Mouse (Mus musculus) ZHBTc4 (cell line): ENCODE data around the gene Tuba1b.
A peak's percentile ranks its signal among the peaks of the same experiment; 100 is the strongest.

ENCODE experiments used
- DNase-seq: peaks from one replicate; pipeline ENCODE4 v3.0.0-alpha.2; 2011; ENCODE audit warnings: low read depth, low spot score

The Tuba1b gene

DNA sequence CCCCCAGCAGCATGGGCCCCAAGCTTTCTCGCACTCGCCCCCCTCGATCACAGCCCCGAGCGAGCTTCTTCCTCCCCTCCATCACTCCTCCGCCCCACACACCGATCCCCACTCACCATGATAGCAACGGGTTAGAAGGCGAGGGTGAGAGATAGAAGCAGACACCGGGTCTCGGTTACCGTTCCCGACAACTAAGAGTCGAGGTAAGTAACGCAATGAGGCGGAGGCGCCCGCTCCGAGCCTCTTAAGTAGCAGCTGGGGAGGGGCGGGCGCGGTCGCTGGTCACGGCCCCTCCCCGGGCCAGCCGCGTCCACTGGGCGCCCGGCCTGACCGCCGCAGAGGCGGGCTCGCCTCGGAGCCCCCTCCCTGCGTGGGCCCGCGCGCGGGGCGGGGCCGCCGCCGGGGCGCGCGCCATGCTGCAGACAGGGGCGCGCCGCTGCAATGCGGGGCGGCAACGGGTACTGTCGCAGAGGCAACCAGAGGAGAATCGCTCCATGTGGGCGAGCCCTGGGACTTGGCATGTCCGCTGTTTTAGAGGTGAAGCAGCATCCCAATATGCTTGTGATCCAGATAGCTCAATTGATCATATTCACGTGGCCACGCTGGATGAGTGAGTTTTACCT is at the start of gene Tuba1b:
Tuba1b (minus strand) TSS at position 349 of the 623 bp plus-strand sequence.
- DNase-seq = peak; percentile 92

DNA sequence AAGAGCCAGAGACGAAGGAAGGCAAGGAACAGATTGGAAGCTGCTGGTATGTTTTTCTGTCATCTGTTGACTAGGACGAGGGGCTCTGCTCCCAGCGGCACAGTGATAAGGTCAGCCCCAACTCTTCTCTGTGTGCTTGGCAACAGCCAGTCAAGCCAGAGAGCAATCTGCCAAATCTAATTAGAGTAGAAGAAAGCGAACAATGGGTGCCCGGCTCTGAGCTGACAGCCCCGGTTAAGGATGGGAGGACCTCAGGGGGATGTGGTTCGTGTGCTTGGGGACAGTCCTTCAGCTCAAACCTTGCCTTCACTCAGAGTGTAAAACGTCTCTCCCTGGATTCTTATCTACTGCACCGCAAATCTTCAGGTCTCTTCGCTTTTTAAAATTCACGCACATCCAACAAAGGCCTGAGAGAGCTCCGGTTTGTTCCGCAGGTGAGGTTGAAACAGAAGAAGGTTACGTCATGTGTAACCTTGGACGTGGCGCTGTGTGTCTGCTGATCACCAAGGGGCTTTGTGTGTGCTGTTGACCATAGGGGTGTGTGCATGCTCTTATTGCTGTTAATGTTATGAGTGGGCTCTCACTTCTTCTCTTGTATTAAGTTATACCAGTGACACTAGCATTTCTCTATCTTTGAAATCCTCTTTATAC is 49.2 kb upstream of the Tuba1b start:
- no peak for DNase-seq

DNA sequence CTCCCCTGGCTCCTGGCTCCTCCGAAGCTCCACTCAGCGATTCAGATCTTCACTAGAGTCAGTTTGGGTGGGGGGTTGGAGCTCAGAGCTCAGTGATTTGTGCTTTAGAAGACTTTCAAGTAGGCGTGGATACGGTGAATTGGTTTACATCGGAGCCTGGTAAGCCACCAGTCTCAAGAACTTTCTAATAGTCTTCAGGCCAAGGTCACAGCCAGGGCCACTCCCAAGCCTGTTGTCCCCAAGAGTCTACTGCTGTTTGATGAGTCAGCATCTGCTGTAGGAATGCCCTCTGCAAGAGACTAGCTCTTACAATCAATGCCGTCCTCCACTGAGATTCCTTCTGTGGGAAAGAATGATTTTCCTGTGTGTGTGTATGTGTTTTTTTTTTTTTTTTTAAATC is 47.7 kb upstream of the Tuba1b start:
- peak; percentile 96 for DNase-seq

DNA sequence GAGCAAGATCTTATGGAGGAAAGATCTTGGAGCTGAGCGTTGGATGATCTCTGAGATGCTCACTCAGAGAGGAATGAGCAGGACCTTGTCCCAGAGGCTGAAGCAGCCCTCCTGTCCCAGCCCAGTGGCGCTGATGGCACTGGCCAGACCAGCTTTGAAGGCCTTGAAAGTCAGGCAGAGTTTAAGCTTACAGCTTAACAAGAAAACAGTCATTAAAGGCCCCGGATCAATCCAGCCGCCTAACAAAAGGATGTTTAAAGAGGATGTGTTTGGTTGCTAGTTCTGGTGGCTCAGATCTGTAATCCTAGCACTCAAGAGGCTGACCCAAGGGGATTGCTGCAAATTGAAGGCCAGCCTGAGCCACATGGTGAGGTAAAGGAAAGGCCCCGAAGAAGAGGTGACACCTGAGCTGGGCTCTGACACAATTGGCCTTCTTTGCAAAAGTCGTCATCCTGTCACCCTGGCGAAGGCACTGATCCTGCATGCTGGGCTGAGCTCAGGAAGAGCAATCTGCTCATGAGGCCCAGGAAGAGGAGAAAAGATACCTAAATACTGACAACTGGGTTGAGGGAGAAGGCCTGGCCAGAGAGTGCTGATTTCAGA is 45.7 kb upstream of the Tuba1b start:
- DNase-seq = no peak

DNA sequence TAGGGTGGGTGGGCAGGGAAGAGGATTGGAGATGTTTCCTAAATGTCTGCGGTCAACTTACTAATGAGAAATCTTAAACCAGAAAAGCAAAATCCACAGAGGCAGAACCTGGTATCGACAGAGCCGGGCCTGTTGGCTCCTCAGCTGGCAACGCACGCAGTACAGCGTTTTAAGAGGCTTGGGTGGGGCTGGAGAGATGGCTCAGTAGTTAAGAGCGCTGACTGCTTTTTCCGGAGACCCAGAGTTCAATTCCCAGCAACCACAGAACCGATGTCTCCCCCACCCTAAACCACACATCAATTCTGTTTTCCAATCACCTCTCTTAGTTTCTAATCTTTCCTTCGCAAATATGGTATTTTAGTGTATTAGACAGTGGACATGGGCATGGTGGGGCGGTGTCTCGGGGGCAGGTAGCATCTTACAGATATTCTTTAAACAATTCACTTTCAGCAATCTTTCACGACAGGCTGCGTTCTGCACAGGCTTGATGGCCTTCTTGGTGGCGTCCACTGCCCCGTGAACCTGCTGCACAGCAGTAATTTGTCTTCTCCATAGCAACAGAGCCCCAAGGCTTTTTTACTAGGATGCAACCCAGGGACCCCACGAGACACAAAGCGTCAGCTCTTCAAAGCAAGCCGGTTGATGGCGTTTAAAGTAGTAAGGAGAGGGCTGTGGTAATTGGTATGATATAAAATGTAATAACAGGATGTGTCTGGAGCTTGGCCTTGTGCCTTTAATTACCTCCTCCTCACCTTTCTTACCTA is 44.2 kb upstream of the Tuba1b start:
- peak; percentile 68 for DNase-seq

DNA sequence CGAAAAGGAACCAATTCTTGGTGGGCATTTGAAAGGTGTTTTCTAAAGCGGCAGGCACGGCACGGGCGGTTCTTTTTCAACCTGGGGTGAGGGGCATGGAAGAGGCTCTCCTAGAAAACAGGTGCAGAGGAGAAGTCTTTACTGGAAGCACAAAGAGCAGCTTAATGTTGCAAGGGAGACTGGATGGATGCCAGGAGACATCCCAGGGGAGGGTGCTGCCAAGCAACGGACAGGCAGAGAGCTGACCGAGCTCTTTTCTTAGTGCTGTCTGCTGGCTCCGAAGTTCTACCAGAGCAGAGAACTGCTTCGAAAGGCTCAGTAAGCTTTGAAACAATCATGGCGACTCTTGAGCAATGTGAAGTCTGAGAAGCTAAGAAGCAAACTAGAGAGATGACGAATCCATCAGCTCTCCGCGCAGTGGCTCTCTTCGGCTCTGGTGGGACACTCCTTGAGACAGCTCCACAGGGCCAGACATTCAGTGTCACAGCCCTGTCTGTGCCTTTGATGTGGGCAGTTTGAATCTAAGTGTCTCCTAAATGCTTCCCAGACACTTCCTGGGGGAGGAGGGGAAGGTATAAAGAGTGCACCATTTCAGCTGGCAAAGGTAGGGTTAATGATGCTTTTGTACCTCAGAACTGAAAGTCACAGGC is 43.5 kb upstream of the Tuba1b start:
- DNase-seq = peak; percentile 73

DNA sequence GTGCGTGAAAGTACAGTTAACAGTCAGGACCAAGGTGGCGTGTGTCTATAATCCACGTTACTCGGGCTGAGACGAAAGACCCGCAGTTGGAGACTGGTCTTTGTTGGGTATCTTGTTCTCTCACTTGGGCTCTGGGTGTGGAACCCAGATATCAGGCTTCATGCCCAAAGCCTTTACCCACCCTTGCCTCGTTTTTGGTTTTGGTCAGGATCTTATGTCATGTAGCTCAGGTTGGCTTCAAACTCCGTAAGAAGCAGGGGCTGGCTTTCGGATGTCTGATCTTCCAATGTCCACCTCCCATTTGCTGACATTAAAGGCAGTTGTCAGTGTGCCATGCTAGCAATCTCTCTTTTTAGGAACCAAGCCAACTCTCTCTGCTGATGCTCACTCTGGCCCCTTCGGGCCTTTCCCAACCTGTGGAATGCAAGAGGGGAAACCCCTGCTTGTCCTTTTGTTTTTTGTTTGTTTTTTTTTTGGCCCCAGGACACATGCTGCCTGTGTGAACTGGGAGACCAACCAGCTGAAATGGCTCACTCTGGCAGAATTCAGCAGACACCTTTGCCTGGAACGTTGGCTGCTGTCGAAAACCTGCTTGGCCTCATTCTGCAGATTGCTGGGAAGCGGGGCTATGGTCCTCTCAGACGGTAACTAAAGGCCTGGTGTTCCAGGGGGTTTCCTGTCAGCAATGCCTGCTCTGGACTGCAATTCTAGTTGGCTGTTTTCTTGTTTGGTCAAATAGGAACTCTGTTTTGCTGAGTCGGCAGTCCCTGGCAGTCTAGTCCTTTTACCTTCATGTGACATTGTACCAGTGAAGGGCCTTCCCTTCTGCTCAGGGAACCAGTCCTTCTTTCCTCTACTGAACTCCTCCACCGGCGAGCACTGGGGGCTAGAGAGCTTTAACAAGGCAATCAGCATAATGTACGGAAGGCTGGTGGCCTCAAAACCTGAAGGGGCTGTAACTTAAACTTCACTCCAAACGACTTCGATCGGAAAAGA is 42.7 kb upstream of the Tuba1b start:
- peak; percentile 21 for DNase-seq

DNA sequence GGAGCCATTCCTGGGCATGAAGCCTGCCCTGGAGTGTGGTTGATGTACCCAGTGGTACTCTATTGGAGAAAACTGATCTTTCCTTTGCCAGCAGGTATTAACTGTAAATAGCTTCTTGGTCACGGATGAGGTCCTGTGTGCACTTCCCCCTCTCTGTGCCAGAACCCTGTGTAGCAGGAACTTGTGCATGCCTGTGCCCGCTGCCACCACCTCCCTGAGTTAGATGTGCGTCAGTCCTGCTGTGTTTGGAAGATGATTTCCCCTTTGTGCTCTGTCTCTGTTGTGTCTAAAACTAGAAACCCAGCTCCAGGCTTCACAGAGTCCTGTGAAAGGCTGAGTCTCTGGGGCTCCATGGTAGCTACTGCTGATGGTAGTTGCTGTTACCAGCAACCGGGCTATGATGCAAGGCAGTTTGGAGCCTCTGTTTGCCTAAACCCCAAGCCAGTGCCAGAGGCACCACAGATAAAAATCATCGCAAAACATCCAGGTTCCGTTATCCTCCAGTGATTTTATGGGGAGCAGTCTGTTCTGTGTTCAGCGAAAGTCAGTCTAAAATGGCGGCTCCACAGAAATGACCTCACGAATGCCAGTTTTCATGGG is 38.8 kb upstream of the Tuba1b start:
- no peak for DNase-seq

DNA sequence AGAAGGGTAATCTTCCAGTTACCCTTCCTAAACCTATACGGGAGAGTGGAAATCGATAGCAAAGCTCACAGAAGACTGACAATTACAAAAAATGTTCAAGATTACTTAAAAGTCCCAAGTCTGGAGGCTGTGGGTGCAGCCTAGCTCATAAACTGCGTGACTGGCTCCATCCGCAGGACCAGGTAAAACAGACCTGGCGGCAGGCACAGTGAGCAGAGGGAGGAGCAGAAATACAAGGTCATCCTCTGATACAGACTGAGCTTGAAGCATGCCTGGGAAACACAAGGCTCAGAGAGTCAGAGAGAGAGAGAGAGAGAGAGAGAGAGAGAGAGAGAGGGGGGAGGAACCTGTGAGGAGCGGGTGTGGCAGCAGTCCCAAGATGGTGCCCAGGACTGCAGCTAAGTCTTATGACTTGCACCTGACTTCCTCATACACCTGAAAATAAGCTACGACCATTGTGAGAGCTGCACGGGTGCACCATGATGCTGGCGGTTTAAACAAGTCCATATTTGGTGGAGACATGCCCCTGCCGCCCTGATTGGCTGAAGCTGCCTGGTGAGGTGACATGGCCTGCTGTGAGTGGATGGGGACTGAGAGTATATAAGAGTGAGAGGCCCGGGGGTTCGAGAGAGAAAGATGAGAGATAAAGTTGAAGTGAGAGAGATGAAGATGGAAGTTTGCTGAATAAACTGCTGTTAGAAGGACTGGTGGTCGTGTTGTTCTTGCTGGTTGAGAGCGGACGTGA is 37.4 kb upstream of the Tuba1b start:
- DNase-seq = peak; percentile 78

DNA sequence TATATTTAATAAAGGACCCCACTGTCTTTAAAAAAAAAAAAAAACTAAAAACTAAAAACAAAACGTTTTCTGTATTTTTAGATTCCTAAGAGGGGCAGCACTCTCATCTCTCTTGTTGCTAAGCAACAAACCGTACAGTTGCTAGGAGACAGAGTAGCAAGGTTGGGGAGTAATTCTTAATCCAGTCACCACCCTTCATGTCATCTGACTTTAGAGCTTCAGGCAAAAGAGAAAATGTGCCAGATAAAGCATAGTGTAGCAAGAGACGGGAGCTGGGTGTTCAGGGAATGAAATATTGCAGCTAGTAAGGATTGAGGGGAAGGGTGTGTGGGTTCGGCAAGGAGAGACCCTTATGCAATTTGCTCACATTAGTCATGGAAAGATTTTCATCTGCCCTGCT is 36.7 kb upstream of the Tuba1b start:
- DNase-seq = peak; percentile 53

DNA sequence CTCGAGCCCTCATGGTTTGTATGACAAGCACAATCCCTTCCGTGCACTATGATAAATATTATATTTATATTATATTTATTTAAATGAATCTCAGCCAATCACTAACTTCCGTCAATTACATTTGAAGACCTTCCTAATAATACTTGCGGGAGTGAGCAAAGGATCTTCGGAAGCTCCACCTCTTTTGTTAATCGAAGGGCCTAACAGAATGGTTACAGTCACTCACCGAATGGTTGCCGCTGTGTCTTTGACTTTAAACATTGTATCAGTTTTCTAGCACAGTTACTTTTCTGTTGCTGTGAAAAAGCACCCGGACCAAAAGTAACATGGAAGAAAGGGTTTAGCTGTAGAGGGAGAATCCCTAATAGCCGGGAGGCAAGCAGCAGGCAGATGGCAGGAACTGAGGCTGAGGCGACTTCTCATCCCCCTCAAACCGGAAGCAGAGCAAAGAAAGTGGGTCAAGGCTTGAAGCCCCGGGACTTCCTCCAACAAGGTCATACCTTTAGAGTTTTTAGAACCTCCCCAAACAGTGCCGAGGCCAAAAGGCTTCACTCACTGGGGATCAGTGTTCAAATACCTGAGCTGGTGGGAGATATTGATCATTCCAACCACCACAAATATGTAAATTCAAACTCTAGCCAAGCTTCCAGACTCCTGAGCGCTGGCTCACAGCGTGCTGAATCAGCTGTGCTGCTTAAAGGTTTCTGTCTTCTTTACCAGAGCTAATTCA is 35.2 kb upstream of the Tuba1b start:
- DNase-seq = peak; percentile 47

DNA sequence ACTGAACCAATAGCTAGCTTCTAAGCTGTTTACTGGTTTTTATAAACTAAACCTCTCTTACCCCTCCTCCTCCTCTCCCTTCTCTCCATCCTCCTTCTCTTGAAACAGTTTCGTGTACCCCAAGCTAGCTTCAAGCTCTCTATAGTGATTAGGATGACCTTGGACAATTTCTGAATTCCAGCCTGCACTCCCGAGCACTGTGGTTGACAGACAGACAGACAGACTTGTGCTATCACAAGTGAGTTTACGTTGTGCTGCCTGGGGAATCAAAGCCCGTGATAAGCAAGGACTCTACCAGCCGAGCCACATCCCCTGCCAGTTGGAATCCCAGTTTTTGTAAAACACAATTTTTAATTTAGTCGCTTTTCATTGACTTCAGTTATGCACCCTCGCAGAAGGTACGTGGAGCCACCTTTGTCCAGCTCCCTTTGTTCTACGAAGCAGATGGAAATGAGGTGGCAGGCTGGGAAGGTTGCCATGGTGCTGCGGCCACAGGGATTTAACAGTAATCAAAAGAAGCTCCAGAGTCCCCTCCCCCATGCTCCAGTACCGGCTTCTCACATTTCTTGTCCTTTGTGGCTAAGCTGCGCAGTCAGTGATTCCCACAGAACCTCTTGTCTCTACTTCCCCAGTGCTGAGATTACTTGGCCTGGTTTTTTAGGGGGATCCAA is 34.5 kb upstream of the Tuba1b start:
- peak; percentile 93 for DNase-seq

DNA sequence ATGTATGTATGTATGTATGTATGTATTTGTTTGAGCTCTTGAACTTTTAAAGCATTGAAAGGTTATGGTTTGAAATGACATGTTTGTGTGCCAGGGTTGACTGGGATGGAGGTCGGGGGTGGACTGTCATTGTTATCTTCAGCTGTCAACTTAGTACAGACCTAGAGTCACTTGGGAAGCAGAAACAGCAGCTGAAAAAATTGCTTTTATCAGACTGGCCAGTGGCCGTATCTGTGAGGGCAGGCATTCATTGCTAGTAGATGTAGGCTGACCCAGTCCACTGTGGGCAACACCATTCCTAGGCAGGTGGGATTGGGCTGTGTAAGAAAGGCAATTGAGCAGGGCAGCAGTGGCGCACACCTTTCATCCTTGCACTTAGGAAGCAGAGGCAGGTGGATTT is 25.2 kb upstream of the Tuba1b start:
- DNase-seq = no peak

DNA sequence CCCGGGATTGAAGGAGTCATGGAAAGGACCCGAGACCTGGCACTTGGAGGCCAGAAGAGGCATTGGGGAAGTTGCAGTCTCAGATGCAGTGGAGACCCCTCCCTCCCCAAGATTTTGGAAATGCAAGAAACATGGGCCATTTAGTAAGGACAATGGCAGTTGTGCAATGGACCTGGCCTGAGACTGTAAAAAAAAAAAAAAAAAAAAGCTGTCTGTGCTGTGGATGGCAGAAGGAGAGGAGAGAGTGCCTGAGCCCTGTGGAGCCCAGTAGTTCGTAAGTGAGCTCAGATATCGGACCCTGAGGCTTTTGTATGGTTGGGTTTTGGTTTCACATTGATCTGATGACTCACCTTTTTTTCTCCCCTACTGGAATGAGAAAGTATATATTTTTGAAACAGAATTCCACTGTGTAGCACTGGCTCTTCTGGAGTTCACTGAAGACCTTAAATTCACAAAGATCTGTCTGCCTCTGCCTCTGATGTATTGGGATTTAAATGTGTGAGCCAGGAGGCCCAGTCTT is 24.6 kb upstream of the Tuba1b start:
- DNase-seq = no peak

DNA sequence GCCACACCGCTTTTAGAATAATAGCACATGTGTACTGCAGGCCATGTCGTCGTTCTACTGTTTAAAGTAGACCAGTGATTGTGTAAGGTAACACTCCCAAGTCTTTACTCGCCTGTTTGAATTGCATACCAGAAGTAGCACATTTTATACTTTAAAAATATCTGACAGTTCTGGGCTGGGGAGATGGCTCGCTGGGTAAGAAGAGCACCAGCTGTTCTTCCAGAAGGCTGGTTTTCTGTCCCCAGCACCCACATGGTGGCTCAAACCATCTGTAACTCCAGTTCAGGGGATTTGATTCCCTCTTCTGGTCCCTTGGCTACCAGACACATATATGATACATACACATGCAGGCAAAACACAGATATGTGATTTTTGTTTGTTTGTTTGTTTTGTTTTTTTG is 23.1 kb upstream of the Tuba1b start:
- DNase-seq = no peak

DNA sequence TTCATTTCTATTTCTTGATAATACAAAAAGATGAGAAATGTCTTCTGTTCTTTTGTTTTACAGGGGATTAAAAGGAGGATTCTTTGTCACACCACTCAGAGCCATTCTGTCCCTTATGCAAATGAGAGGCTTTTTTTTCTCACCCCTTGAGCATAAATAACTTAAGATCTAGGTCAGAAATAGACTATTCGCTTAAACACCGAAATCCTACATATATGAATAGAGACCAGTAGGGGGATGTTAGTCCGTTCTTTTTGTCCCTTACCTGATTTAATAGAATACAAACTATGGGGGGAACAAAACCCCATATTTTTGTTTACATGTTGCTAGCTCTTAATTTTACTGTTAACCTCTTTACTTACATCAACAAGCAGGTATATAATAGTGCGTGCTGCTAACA is 21.6 kb upstream of the Tuba1b start:
- DNase-seq = no peak

DNA sequence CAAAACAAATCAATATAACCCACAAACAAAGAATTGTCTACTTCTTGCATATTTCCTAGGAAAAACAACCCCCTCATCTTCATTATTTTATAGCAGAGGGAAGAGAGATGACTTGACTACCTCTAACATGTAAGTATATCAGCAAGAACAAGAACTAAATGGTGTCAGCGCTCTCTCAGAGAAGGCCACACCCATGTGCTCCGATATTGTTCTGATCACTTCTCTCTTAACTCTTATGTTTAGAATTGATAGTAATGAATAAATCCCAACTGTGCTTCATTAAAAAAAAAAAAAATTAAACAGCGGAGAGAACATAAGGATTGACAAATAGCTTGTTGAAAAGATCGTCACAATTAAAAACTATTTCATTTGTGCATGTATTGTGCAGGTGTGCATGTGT is 21.0 kb upstream of the Tuba1b start:
- DNase-seq = no peak
